Mouse (Mus musculus) kidney, postnatal 0 days (tissue): ENCODE measurements around the gene Megf6. TPM values are rescaled to one million over a fixed set of nuclear protein-coding genes. Genes with fewer than 3 reads are reported as not detected.

ENCODE experiments used
- ATAC-seq: fragments of 200-750 bp; cut with Nextera tagmentation; replicated peaks from 2 replicates; pipeline ENCODE4 v1.8.0; 2017; ENCODE audit warnings: low read depth, moderate number of reproducible peaks, moderate TSS enrichment, moderate library complexity; ENCODE audit not compliant: low FRiP score
- DNase-seq: peaks from one replicate; pipeline ENCODE4 v3.0.0-alpha.2; 2016; ENCODE audit warnings: low spot score
- H3K27ac ChIP-seq: fragments of 300-500 bp; sonication (generic); 2 replicates; pipeline ENCODE4 v1.5.1; 2014; ENCODE audit warnings: mild to moderate bottlenecking
- H3K27me3 ChIP-seq: fragments of 300-500 bp; sonication (generic); 2 replicates; pipeline ENCODE4 v1.6.1; 2014; ENCODE audit warnings: low read length, mixed read lengths; ENCODE audit not compliant: insufficient read depth
- H3K36me3 ChIP-seq: fragments of 300-500 bp; sonication (generic); 2 replicates; pipeline ENCODE4 v1.6.1; 2014; ENCODE audit warnings: low read length, mixed read lengths; ENCODE audit not compliant: insufficient read depth
- H3K4me1 ChIP-seq: fragments of 300-500 bp; sonication (generic); replicated peaks from 2 replicates; pipeline ENCODE4 v1.6.1; 2014; ENCODE audit warnings: antibody characterized with exemption, low read length, mixed read lengths; ENCODE audit not compliant: insufficient read depth
- H3K4me2 ChIP-seq: fragments of 300-500 bp; sonication (generic); 2 replicates; pipeline ENCODE4 v1.6.1; 2014; ENCODE audit warnings: mild to moderate bottlenecking, low read length, moderate library complexity, mixed read lengths
- H3K4me3 ChIP-seq: fragments of 300-500 bp; sonication (generic); replicated peaks from 2 replicates; pipeline ENCODE4 v1.5.1; 2014; ENCODE audit warnings: low read depth, low read length
- H3K9ac ChIP-seq: fragments of 300-500 bp; sonication (generic); 2 replicates; pipeline ENCODE4 v1.6.1; 2014; ENCODE audit warnings: low read depth, low read length
- H3K9me3 ChIP-seq: fragments of 300-500 bp; sonication (generic); replicated peaks from 2 replicates; pipeline ENCODE4 v1.6.1; 2016; ENCODE audit warnings: low read length, inconsistent platforms, mixed read lengths
- CTCF ChIP-seq: IDR thresholded peaks from 2 replicates; pipeline ENCODE4 v1.5.1; 2016; ENCODE audit warnings: antibody characterized with exemption, low read depth, mild to moderate bottlenecking, moderate library complexity
- WGBS: fragments of 180-500 bp; shearing (Covaris S2); extraction: QIAGEN DNeasy Blood & Tissue Kit; methylation state at CpG from one replicate; pipeline ENCODE4 v1.1.7; 2014; 5-methylcytosine and 5-hydroxymethylcytosine counted together
- polyA plus RNA-seq: library from polyadenylated mRNA; unstranded; fragments of >200 nt; fragmentation: Nextera tagmentation; extraction: Ambion mirVana; gene quantifications from 2 replicates; pipeline ENCODE4 v1.2.1, GENCODE M21; 2015

Gene Megf6
- polyA plus RNA-seq, 1 experiment from 2014 or later, result 5.0 TPM

GRCm38 (mm10) chr4:154312935-154313621 is 142.5 kb downstream of the Megf6 start:
- Histone ChIP-seq H3K9me3 (no peaks in the 10 kb centered on the region), H3K4me2 (no peak overlapping the region), H3K27me3 (no peaks in the 10 kb centered on the region), H3K27ac (no peak overlapping the region), H3K9ac (no peak overlapping the region), H3K4me3 (no peak overlapping the region), H3K4me1 (no peaks in the 10 kb centered on the region), H3K36me3 (no peaks in the 10 kb centered on the region)
- ATAC-seq (no peak), DNase-seq (no peak)
- WGBS, result 68% methylated on average over 4 of the region's 4 CpGs
- TF ChIP-seq CTCF, result no peak

GRCm38 (mm10) chr4:154313622-154313967 is 143.1 kb downstream of the Megf6 start:
- Histone ChIP-seq H3K4me1 (no peaks in the 10 kb centered on the region), H3K27ac (no peak overlapping the region), H3K4me2 (no peak overlapping the region), H3K27me3 (no peaks in the 10 kb centered on the region), H3K36me3 (no peaks in the 10 kb centered on the region), H3K9me3 (no peaks in the 10 kb centered on the region), H3K4me3 (no peak overlapping the region), H3K9ac (no peak overlapping the region)
- no peak for ATAC-seq
- TF ChIP-seq CTCF, result no peak
- WGBS, result 72% methylated on average over 11 of the region's 11 CpGs
- DNase-seq, result no peak

Other genes with a start within 250 kb of the Megf6 start
- gene A430005L14Rik, start 213.5 kb upstream of the Megf6 start, polyA plus RNA-seq, result 93.3 and 94.8 TPM in 2 replicates
- 9.7 and 10.7 TPM in 2 replicates for gene Dffb, start 195.6 kb upstream of the Megf6 start, polyA plus RNA-seq
- 8.7 and 10.9 TPM in 2 replicates for gene Cep104, start 195.5 kb upstream of the Megf6 start, polyA plus RNA-seq
- 20.3 and 22.7 TPM in 2 replicates for gene Lrrc47, start 159.0 kb upstream of the Megf6 start, polyA plus RNA-seq
- 98.9 and 100.0 TPM in 2 replicates for gene Smim1, start 144.5 kb upstream of the Megf6 start, polyA plus RNA-seq
- 0.05 and 0.08 TPM in 2 replicates for gene Ccdc27, start 128.1 kb upstream of the Megf6 start, polyA plus RNA-seq
- 0.25 and 0.26 TPM in 2 replicates for gene Trp73, start 30.5 kb upstream of the Megf6 start, polyA plus RNA-seq
- gene Wrap73, start 28.4 kb upstream of the Megf6 start, polyA plus RNA-seq, result 28.5 and 31.8 TPM in 2 replicates
- gene Tprgl, start 10.1 kb upstream of the Megf6 start, polyA plus RNA-seq, result 154 and 172 TPM in 2 replicates
- 39.8 and 44.6 TPM in 2 replicates for gene Arhgef16, start 130.9 kb downstream of the Megf6 start, polyA plus RNA-seq
- gene B230104I21Rik, start 165.4 kb downstream of the Megf6 start, polyA plus RNA-seq, result not detected in 2 replicates